Mouse (Mus musculus): ENCODE results near the gene Smyd4. TPM values are rescaled to one million over a fixed set of nuclear protein-coding genes. Genes with fewer than 3 reads are reported as not detected.
A peak's percentile ranks its signal among the peaks of the same experiment; 100 is the strongest.

Gene Smyd4
- polyA plus RNA-seq, 1 experiment from 2014 or later: 11.6 TPM

DNA sequence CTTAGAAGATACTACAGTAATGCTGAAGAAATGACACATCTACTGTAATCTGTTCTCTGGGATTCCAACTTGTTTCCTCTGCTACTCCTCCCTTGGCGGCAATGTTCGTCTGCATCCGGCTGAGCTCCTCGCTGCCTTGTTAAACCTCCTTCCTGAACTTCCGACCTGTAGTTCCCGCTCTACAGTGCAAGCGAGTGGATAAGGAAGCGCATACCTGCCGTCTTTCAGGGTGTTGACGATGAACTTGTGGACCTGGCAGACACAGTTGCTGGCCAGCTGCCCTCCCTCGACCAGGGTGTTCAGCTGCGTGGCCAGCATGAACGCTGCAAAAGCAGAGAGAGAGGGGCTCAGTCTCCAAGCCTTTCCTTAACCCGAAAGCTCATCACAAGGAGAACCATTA is 8.2 kb upstream of the Smyd4 start:
- H3K9me3 ChIP-seq (ENCODE audit: control insufficient read depth, low read length): no peaks in the 10 kb centered on the region
- H3K9ac ChIP-seq (ENCODE audit: low read length): no peak overlapping the region
- H3K27me3 ChIP-seq (replicated peaks; ENCODE audit: control insufficient read depth, insufficient read depth, low read length): no peaks in the 10 kb centered on the region
- no peak for DNase-seq (ENCODE audit: low spot score)
- no peak overlapping the region for H3K27ac ChIP-seq (ENCODE audit: low read depth)
- peaks cover 8% of the 10 kb centered on the region; the same call in 1 of the 2 replicates for H3K4me1 ChIP-seq (replicated peaks; ENCODE audit: control insufficient read depth, insufficient read depth, low read length)
- peaks cover 56% of the 10 kb centered on the region for H3K36me3 ChIP-seq (ENCODE audit: control insufficient read depth, insufficient read depth, low read length)
- no peak overlapping the region for H3K4me2 ChIP-seq (ENCODE audit: low read length)
- H3K4me3 ChIP-seq (ENCODE audit: low read depth, low read length): no peak overlapping the region
- ATAC-seq (replicated peaks; ENCODE audit: low FRiP score, low TSS enrichment, low read depth): no peak
- 91% methylated on average over 14 of the region's 14 CpGs for WGBS

DNA sequence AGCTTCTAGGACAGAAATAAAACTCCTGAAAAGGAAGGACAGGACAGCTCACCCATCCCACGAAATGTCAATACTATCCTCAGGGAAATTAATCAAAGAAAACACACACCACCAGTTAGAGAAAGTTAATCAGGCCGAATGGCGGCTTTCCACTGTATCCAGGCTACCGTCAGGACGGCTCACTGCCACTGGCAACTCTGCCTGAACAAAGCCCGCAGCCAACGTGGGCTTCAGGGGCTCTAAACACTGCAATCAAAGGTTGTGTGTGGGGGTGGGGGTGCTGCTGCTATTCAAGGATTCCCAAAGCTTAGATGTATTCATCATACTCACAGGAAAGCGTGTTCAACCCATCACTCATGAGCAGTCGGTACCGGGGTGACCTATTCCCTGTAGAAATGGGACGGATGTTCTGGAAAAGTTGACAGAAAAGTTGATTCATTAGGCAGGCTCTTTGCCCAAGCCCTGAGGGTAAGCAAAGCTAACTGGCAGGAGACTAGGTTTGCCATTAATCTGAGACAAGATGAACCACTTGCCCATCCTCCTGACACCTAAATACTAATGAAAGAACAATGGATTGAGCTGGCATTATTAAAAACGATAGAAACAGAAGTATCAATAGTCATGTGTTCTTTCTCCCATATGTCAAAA is 7.4 kb upstream of the Smyd4 start:
- Histone ChIP-seq H3K9ac (ENCODE audit: low read length) (no peak overlapping the region), H3K4me1 (replicated peaks; ENCODE audit: control insufficient read depth, insufficient read depth, low read length) (peaks cover 8% of the 10 kb centered on the region; the same call in 1 of the 2 replicates), H3K36me3 (ENCODE audit: control insufficient read depth, insufficient read depth, low read length) (peaks cover 50% of the 10 kb centered on the region), H3K27me3 (replicated peaks; ENCODE audit: control insufficient read depth, insufficient read depth, low read length) (no peaks in the 10 kb centered on the region), H3K9me3 (ENCODE audit: control insufficient read depth, low read length) (no peaks in the 10 kb centered on the region), H3K4me3 (ENCODE audit: low read depth, low read length) (no peak overlapping the region), H3K27ac (ENCODE audit: low read depth) (no peak overlapping the region), H3K4me2 (ENCODE audit: low read length) (no peak overlapping the region)
- WGBS: 89% methylated on average over 12 of the region's 12 CpGs
- DNase-seq (ENCODE audit: low spot score) (peak; percentile 35), ATAC-seq (replicated peaks; ENCODE audit: low FRiP score, low TSS enrichment, low read depth) (no peak)

DNA sequence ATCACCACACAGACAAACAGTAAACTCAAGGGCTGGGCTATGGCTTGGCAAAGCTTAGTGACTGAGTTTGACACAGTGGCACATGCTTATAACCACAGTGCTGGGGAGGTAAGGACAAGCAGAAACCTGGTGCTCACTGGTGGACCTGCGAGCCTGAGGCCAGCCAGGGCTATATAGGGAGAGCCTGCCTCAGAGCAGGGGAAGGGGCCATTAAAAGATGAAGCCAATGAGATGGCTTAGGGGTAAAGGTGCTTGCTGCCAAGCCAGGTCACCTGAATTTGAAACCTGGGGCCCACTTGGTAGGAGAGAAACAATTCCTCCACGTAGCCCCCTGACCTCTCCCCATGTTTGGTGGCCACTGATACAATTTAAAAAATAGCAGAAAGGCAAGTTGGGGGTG is 5.1 kb upstream of the Smyd4 start:
- Histone ChIP-seq H3K4me3 (ENCODE audit: low read depth, low read length) (no peak overlapping the region), H3K36me3 (ENCODE audit: control insufficient read depth, insufficient read depth, low read length) (peaks cover 31% of the 10 kb centered on the region), H3K9ac (ENCODE audit: low read length) (no peak overlapping the region), H3K27me3 (replicated peaks; ENCODE audit: control insufficient read depth, insufficient read depth, low read length) (no peaks in the 10 kb centered on the region), H3K4me1 (replicated peaks; ENCODE audit: control insufficient read depth, insufficient read depth, low read length) (peaks cover 16% of the 10 kb centered on the region), H3K4me2 (ENCODE audit: low read length) (no peak overlapping the region), H3K27ac (ENCODE audit: low read depth) (no peak overlapping the region), H3K9me3 (ENCODE audit: control insufficient read depth, low read length) (no peaks in the 10 kb centered on the region)
- ATAC-seq (replicated peaks; ENCODE audit: low FRiP score, low TSS enrichment, low read depth) (no peak), DNase-seq (ENCODE audit: low spot score) (peak; percentile 37)
- 87% methylated on average over 2 of the region's 2 CpGs for WGBS

DNA sequence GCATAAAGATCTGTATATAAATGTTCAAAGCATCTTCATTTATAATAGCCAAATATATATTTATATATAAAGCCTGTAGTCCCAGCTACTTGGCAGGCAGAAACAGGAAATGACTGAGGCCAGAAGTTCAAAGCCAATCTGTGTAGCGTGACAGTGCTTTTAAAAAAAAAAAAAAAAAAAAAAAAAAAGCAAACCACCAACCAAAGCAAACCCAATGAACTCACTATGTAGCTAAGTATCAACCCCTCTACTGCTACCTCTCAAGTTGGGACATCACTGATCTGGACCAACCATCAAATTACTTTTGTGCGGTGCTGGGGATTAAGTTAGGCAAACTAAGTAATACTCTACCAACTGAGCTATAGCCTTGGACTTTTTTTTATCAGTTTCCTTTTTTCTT is 4.1 kb upstream of the Smyd4 start:
- H3K9me3 ChIP-seq (ENCODE audit: control insufficient read depth, low read length): no peaks in the 10 kb centered on the region
- no peaks in the 10 kb centered on the region for H3K27me3 ChIP-seq (replicated peaks; ENCODE audit: control insufficient read depth, insufficient read depth, low read length)
- H3K36me3 ChIP-seq (ENCODE audit: control insufficient read depth, insufficient read depth, low read length): peaks cover 23% of the 10 kb centered on the region
- H3K27ac ChIP-seq (ENCODE audit: low read depth): no peak overlapping the region
- no peak overlapping the region for H3K4me2 ChIP-seq (ENCODE audit: low read length)
- peaks cover 16% of the 10 kb centered on the region for H3K4me1 ChIP-seq (replicated peaks; ENCODE audit: control insufficient read depth, insufficient read depth, low read length)
- DNase-seq (ENCODE audit: low spot score) (peak; percentile 37), ATAC-seq (replicated peaks; ENCODE audit: low FRiP score, low TSS enrichment, low read depth) (no peak)
- no peak overlapping the region for H3K9ac ChIP-seq (ENCODE audit: low read length)
- H3K4me3 ChIP-seq (ENCODE audit: low read depth, low read length): no peak overlapping the region
- 54% methylated on average over 2 of the region's 2 CpGs for WGBS

DNA sequence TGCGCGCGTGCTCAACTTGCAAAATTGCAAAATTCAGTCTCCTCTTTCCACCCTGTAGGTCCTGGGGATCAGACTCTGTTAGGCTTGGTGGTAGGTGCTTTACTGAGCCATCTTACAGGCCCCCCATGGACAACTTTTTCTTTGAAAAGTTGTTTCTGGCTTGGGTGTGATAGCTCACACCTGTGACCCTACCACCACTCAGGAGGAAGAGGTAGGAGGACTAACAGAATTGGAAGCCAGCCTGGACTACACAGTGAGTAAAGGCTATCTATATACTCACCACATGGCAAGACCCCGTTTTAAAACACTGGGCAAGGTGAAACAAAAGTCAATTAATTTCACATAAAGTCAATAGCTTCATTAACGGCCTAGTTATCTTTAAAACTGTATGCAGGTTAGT is 3.5 kb upstream of the Smyd4 start:
- 92% methylated on average over 5 of the region's 5 CpGs for WGBS

DNA sequence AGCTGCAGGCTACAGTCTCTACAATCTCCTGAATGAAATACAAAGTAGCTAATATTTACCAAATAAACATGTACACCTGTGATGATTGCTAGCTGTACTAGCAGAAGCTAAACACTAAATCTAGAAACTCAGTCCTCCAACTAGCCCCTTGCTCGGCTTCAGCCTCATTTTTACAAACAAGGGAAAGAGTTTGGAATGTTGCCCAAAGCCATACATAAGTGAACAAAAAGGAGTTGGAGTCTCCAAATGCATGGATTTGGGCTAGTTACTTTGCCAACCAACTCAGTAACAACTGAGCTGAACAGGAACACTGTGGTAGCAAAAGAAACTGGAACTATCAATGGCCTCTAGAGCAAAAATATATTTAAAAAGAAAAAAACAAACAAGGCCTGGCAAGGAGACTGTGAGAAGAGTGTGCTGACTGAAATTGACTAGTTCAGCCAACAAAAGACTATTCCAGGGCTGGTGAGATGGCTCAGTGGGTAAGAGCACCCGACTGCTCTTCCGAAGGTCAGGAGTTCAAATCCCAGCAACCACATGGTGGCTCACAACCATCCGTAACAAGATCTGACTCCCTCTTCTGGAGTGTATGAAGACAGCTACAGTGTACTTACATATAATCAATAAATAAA is 1.6 kb upstream of the Smyd4 start:
- H3K9me3 ChIP-seq (ENCODE audit: control insufficient read depth, low read length): no peaks in the 10 kb centered on the region
- ATAC-seq (replicated peaks; ENCODE audit: low FRiP score, low TSS enrichment, low read depth) (no peak), DNase-seq (ENCODE audit: low spot score) (no peak)
- H3K4me2 ChIP-seq (ENCODE audit: low read length): peak overlapping the region; percentile 76
- H3K36me3 ChIP-seq (ENCODE audit: control insufficient read depth, insufficient read depth, low read length): no peaks in the 10 kb centered on the region
- peak overlapping the region; percentile 76 for H3K4me3 ChIP-seq (ENCODE audit: low read depth, low read length)
- H3K27ac ChIP-seq (ENCODE audit: low read depth): no peak overlapping the region
- 68% methylated on average over 3 of the region's 4 CpGs for WGBS
- peaks cover 16% of the 10 kb centered on the region for H3K4me1 ChIP-seq (replicated peaks; ENCODE audit: control insufficient read depth, insufficient read depth, low read length)
- H3K27me3 ChIP-seq (replicated peaks; ENCODE audit: control insufficient read depth, insufficient read depth, low read length): no peaks in the 10 kb centered on the region
- H3K9ac ChIP-seq (ENCODE audit: low read length): peak overlapping the region; percentile 31; the same call in 1 of the 2 replicates

More for the DNA sequence above, 3.5 kb upstream of the Smyd4 start:
- DNase-seq (ENCODE audit: low spot score) (no peak), ATAC-seq (replicated peaks; ENCODE audit: low FRiP score, low TSS enrichment, low read depth) (no peak)
- H3K4me3 ChIP-seq (ENCODE audit: low read depth, low read length): no peak overlapping the region
- H3K36me3 ChIP-seq (ENCODE audit: control insufficient read depth, insufficient read depth, low read length): peaks cover 17% of the 10 kb centered on the region
- H3K27me3 ChIP-seq (replicated peaks; ENCODE audit: control insufficient read depth, insufficient read depth, low read length): no peaks in the 10 kb centered on the region
- H3K4me1 ChIP-seq (replicated peaks; ENCODE audit: control insufficient read depth, insufficient read depth, low read length): peaks cover 16% of the 10 kb centered on the region
- no peaks in the 10 kb centered on the region for H3K9me3 ChIP-seq (ENCODE audit: control insufficient read depth, low read length)
- H3K27ac ChIP-seq (ENCODE audit: low read depth): no peak overlapping the region
- H3K9ac ChIP-seq (ENCODE audit: low read length): no peak overlapping the region
- no peak overlapping the region for H3K4me2 ChIP-seq (ENCODE audit: low read length)

DNA sequence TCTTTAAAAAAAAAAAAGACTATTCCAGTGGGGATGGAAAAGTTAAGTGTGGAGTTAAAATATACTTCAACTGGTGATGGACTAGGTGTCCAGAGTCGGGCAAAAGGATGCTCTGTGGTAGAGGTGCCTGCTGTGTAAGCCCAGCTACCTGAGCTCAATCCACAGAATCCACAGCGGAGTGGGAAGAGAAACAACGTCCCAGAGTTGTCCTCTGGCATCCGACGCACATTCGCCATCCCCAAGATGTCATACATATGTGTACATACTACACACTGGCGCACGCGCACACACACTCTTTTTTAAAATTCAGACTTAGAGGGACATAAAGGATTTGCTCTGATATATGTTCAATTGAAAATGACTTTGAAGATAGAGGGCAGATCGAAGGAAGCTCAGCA is 1.0 kb upstream of the Smyd4 start:
- 35% methylated on average over 10 of the region's 10 CpGs for WGBS
- peak overlapping the region; percentile 76 for H3K4me3 ChIP-seq (ENCODE audit: low read depth, low read length)
- no peaks in the 10 kb centered on the region for H3K9me3 ChIP-seq (ENCODE audit: control insufficient read depth, low read length)
- H3K27ac ChIP-seq (ENCODE audit: low read depth): no peak overlapping the region
- H3K4me1 ChIP-seq (replicated peaks; ENCODE audit: control insufficient read depth, insufficient read depth, low read length): peaks cover 16% of the 10 kb centered on the region
- no peak for ATAC-seq (replicated peaks; ENCODE audit: low FRiP score, low TSS enrichment, low read depth)
- H3K9ac ChIP-seq (ENCODE audit: low read length): peak overlapping the region; percentile 70
- no peak for DNase-seq (ENCODE audit: low spot score)
- H3K27me3 ChIP-seq (replicated peaks; ENCODE audit: control insufficient read depth, insufficient read depth, low read length): no peaks in the 10 kb centered on the region
- H3K4me2 ChIP-seq (ENCODE audit: low read length): peak overlapping the region; percentile 76
- no peaks in the 10 kb centered on the region for H3K36me3 ChIP-seq (ENCODE audit: control insufficient read depth, insufficient read depth, low read length)

DNA sequence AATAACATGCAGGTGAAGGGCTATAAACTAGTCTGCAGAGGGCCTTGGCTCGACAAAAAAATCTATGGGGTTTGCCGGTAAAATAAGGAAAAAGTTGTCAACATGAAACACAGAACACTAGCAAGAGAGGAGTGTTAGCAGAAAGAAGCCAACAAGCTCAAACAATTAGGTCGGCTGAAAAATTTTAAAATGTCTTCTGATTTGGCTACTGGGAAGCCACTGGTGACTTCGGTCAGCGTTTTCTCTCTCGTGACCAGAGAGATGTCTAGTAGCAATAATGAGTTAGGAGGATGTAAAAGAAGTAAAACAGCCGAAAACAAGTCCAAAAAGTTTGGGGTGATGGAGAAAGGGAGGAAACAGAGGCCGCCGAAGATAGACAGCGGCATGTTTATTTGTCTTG is 637 bp upstream of the Smyd4 start:
- H3K36me3 ChIP-seq (ENCODE audit: control insufficient read depth, insufficient read depth, low read length): no peaks in the 10 kb centered on the region
- 2% methylated on average over 10 of the region's 10 CpGs for WGBS

DNA sequence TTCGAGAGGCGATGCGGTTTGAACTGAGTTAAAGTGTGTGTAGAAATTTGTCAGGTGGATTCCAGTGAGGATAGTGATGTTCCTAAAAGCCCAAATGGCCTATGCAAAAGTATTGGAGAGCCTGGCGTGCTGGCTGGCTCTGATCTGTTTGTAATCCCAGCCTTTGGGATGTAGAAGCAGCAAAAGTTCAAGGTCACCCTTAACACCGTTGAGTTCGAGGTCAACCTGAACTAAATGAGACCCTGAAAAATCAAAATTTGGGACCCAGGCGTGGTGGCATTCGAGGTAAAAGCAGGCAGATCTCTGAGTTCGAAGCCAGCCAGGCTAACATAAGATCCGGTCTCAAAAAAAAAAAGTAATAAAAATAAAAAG is 643 bp downstream of the Smyd4 start:
- peak overlapping the region; percentile 76 for H3K4me3 ChIP-seq (ENCODE audit: low read depth, low read length)
- no peaks in the 10 kb centered on the region for H3K27me3 ChIP-seq (replicated peaks; ENCODE audit: control insufficient read depth, insufficient read depth, low read length)
- H3K4me2 ChIP-seq (ENCODE audit: low read length): peak overlapping the region; percentile 76
- no peaks in the 10 kb centered on the region for H3K9me3 ChIP-seq (ENCODE audit: control insufficient read depth, low read length)
- peak overlapping the region; percentile 70 for H3K9ac ChIP-seq (ENCODE audit: low read length)
- 46% methylated on average over 10 of the region's 10 CpGs for WGBS
- H3K36me3 ChIP-seq (ENCODE audit: control insufficient read depth, insufficient read depth, low read length): peaks cover 6% of the 10 kb centered on the region; the same call in 1 of the 2 replicates
- DNase-seq (ENCODE audit: low spot score) (no peak), ATAC-seq (replicated peaks; ENCODE audit: low FRiP score, low TSS enrichment, low read depth) (no peak)
- H3K4me1 ChIP-seq (replicated peaks; ENCODE audit: control insufficient read depth, insufficient read depth, low read length): peaks cover 16% of the 10 kb centered on the region
- H3K27ac ChIP-seq (ENCODE audit: low read depth): no peak overlapping the region

More for the DNA sequence above, 637 bp upstream of the Smyd4 start:
- peak overlapping the region; percentile 76 for H3K4me2 ChIP-seq (ENCODE audit: low read length)
- H3K27me3 ChIP-seq (replicated peaks; ENCODE audit: control insufficient read depth, insufficient read depth, low read length): no peaks in the 10 kb centered on the region
- peak overlapping the region; percentile 76 for H3K4me3 ChIP-seq (ENCODE audit: low read depth, low read length)
- peak overlapping the region; percentile 70 for H3K9ac ChIP-seq (ENCODE audit: low read length)
- peaks cover 16% of the 10 kb centered on the region for H3K4me1 ChIP-seq (replicated peaks; ENCODE audit: control insufficient read depth, insufficient read depth, low read length)
- H3K27ac ChIP-seq (ENCODE audit: low read depth): peak overlapping the region; percentile 39
- no peak for ATAC-seq (replicated peaks; ENCODE audit: low FRiP score, low TSS enrichment, low read depth)
- no peaks in the 10 kb centered on the region for H3K9me3 ChIP-seq (ENCODE audit: control insufficient read depth, low read length)
- DNase-seq (ENCODE audit: low spot score): no peak

Data from intestine, embryonic 14.5 days (tissue).